ENCODE assay signal across 10 mouse cellular contexts in the genomic region with DNA sequence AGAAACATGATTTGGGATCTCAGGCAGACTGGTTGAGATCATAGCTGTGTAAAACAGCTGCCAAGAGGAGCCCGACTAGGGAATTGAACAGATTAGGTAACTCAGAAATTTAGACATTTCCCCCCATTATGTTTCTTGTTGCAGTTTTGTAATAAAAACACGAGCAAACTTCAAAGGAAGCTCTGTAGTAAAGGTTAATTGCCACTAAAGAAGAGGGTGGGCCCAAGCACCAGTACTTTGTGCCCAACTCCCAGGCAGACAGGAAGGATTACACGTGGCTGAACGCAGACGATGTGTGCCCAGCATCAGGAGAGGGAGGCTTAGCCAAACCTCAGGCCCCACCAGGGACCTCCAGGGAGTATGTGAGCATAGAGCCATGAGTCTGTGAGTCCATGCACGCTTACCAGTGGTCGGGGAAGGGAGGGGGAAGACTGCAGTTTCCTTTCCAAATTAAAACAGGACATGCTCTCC.
DNase-seq lines count a peak whose midpoint lies in the region; ATAC-seq lines count a peak whose summit lies in the region.
"Had no signal": no experiment of that assay in that cellular context is flagged by ENCODE, and none has a peak within 500 bp of the region (broad histone marks: within the 10 kb centered on the region; RNA-seq: fewer than 3 reads in every experiment).

No protein-coding gene starts in this region.

- H3K4me3 ChIP-seq in kidney, embryonic 16.5 days (ENCODE audit: low read length) = no peak overlapping the region
- no peak overlapping the region; the same call in 1 of the 2 replicates for H3K4me3 ChIP-seq in brown adipose tissue, adult 24 weeks (ENCODE audit: insufficient read depth, low read depth, low read length)
- H3K4me3 ChIP-seq in limb, embryonic 13.5 days = no peak overlapping the region
- H3K4me3 ChIP-seq: megakaryocyte, embryonic 14.5 days had no signal

- no peak for DNase-seq in kidney, postnatal 14 days
- peak; percentile 63 for DNase-seq in heart, adult 8-10 months (ENCODE audit: low spot score)
- DNase-seq in urinary bladder, adult 2 months (ENCODE audit: low spot score) = no peak
- DNase-seq in testis, postnatal 14 days (ENCODE audit: low spot score) = no peak
- no peak for DNase-seq in liver
- DNase-seq: cerebellum, adult 9-11 months had no signal

- no peak overlapping the region for H3K4me2 ChIP-seq in kidney, embryonic 16.5 days (replicated peaks; ENCODE audit: low read depth, low read length)
- peak overlapping the region; percentile 25 for H3K4me2 ChIP-seq in limb, embryonic 13.5 days (replicated peaks)

- H3K27ac ChIP-seq in kidney, embryonic 16.5 days (ENCODE audit: low read length) = peak overlapping the region; percentile 46; the same call in 1 of the 2 replicates
- peak overlapping the region; percentile 70 for H3K27ac ChIP-seq in brown adipose tissue, adult 24 weeks (replicated peaks; ENCODE audit: low read depth, low read length)
- peak overlapping the region; percentile 75 for H3K27ac ChIP-seq in limb, embryonic 13.5 days

- no peak overlapping the region for H3K9ac ChIP-seq in kidney, embryonic 16.5 days (replicated peaks; ENCODE audit: low read length)
- H3K9ac ChIP-seq in limb, embryonic 13.5 days = peak overlapping the region; percentile 19; the same call in 1 of the 2 replicates

- peak; percentile 63; the same call in 1 of the 2 replicates for ATAC-seq in kidney, embryonic 16.5 days (ENCODE audit: low FRiP score, low TSS enrichment)
- ATAC-seq in limb, embryonic 13.5 days (ENCODE audit: low FRiP score, low read depth) = peak; percentile 62

- no peaks in the 10 kb centered on the region for H3K36me3 ChIP-seq in kidney, embryonic 16.5 days (ENCODE audit: insufficient read depth, low read length)
- H3K36me3 ChIP-seq in limb, embryonic 13.5 days = no peaks in the 10 kb centered on the region

- no peaks in the 10 kb centered on the region for H3K9me3 ChIP-seq in kidney, embryonic 16.5 days (ENCODE audit: low read length)
- H3K9me3 ChIP-seq in limb, embryonic 13.5 days = no peaks in the 10 kb centered on the region
- H3K9me3 ChIP-seq: megakaryocyte, embryonic 14.5 days had no signal

- H3K4me1 ChIP-seq in kidney, embryonic 16.5 days (ENCODE audit: insufficient read depth, low read length) = peaks cover 39% of the 10 kb centered on the region
- H3K4me1 ChIP-seq in brown adipose tissue, adult 24 weeks (ENCODE audit: control insufficient read depth, insufficient read depth, insufficient read length, low read length) = peaks cover 22% of the 10 kb centered on the region
- H3K4me1 ChIP-seq in limb, embryonic 13.5 days = peaks cover 63% of the 10 kb centered on the region
- H3K4me1 ChIP-seq: megakaryocyte, embryonic 14.5 days had no signal

- WGBS in kidney, embryonic 16.5 days = 22% methylated on average over 7 of the region's 7 CpGs
- WGBS in limb, embryonic 13.5 days = 10% methylated on average over 7 of the region's 7 CpGs

- no peaks in the 10 kb centered on the region for H3K27me3 ChIP-seq in kidney, embryonic 16.5 days (ENCODE audit: insufficient read depth, low read length)
- H3K27me3 ChIP-seq in limb, embryonic 13.5 days = no peaks in the 10 kb centered on the region
- H3K27me3 ChIP-seq: megakaryocyte, embryonic 14.5 days had no signal
